Mouse (Mus musculus) limb, embryonic 12.5 days (tissue): ENCODE results near the gene Gse1. TPM values are rescaled to one million over a fixed set of nuclear protein-coding genes. Genes with fewer than 3 reads are reported as not detected.
A peak's percentile ranks its signal among the peaks of the same experiment; 100 is the strongest.

Experiments used
- ATAC-seq: fragments of 200-750 bp; cut with Nextera tagmentation; 2 replicates; pipeline ENCODE4 v1.8.0; 2017; ENCODE audit warnings: low read depth, moderate TSS enrichment; ENCODE audit not compliant: insufficient number of reproducible peaks, insufficient read depth, low FRiP score, low TSS enrichment
- H3K27ac ChIP-seq: fragments of 300-500 bp; sonication (generic); 2 replicates; pipeline ENCODE4 v1.5.1; 2016; ENCODE audit warnings: mild to moderate bottlenecking, moderate library complexity
- H3K27me3 ChIP-seq: fragments of 300-500 bp; sonication (generic); 2 replicates; pipeline ENCODE4 v1.6.1; 2016; ENCODE audit warnings: mild to moderate bottlenecking, moderate library complexity
- H3K36me3 ChIP-seq: fragments of 300-500 bp; sonication (generic); 2 replicates; pipeline ENCODE4 v1.6.1; 2016; ENCODE audit warnings: mild to moderate bottlenecking, moderate library complexity
- H3K4me1 ChIP-seq: fragments of 300-500 bp; sonication (generic); replicated peaks from 2 replicates; pipeline ENCODE4 v1.6.1; 2016
- H3K4me2 ChIP-seq: fragments of 300-500 bp; sonication (generic); 2 replicates; pipeline ENCODE4 v1.6.1; 2016; ENCODE audit warnings: mild to moderate bottlenecking, moderate library complexity
- H3K4me3 ChIP-seq: fragments of 300-500 bp; sonication (generic); replicated peaks from 2 replicates; pipeline ENCODE4 v1.5.1; 2016; ENCODE audit warnings: mild to moderate bottlenecking
- H3K9ac ChIP-seq: fragments of 300-500 bp; sonication (generic); replicated peaks from 2 replicates; pipeline ENCODE4 v1.6.1; 2016; ENCODE audit warnings: mild to moderate bottlenecking, moderate library complexity
- H3K9me3 ChIP-seq: fragments of 300-500 bp; sonication (generic); 2 replicates; pipeline ENCODE4 v1.6.1; 2016; ENCODE audit warnings: mild to moderate bottlenecking, moderate library complexity
- WGBS: fragments of 180-500 bp; shearing (Covaris S2); methylation state at CpG from one replicate; pipeline ENCODE4 v1.1.7; 2016; 5-methylcytosine and 5-hydroxymethylcytosine counted together
- polyA plus RNA-seq: library from polyadenylated mRNA; unstranded; fragments of >200 nt; fragmentation: Nextera tagmentation; extraction: Ambion mirVana; gene quantifications from 2 replicates; pipeline ENCODE4 v1.2.1, GENCODE M21; 2016

The Gse1 gene
- polyA plus RNA-seq, 1 experiment from 2014 or later: 9.1 TPM

DNA sequence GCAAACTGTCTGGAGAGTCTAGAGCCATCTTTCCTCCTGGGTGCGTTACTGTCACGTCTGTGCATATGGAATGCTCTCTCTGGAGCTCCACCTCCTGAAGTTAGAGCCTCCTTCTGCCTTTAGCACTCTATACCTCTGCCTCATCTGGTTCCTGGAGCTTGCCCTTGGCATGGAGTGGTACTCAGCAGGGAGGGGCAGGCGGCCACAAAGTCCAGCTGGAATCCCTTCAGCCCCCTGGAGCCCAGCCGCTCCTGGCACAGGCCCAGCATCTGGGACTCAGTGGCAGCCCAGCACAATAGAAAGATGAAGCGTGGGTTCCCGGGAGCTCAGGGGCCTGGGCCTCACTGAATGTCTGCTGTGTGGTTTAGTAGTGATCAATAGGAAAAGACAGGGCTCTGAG is 232.1 kb downstream of the Gse1 start:
- 0 out of 2 replicates have a peak, but pooled peaks cover 4% of the 10 kb centered on the region for H3K9me3 ChIP-seq
- WGBS: 75% methylated on average over 6 of the region's 6 CpGs
- no peak for ATAC-seq
- H3K4me1 ChIP-seq: peaks cover 46% of the 10 kb centered on the region
- no peak overlapping the region for H3K4me2 ChIP-seq
- no peak overlapping the region for H3K4me3 ChIP-seq
- H3K27me3 ChIP-seq: peaks cover 26% of the 10 kb centered on the region; the same call in 1 of the 2 replicates
- no peak overlapping the region for H3K27ac ChIP-seq
- H3K36me3 ChIP-seq: no peaks in the 10 kb centered on the region
- H3K9ac ChIP-seq: no peak overlapping the region

DNA sequence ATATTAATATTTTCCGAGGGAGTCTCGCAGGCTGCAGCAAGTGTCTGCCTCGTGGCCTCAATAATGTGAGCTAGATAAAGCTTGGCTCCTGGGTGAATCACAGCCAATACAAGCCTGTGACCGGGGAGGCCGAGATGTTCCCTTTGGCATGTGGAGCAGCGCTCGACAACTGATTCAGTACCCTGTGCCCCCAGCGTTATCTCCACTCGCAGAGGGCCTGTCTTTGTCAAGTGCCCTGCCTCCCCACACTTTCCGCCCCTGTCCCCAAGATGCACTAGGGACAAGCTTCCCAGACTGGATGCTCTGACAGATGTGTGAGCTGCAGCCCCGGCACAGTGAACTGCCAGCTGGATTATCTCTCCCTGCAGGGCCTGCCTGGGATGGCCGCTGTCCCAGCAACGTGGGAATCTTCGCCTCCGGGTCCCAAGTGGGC is 233.9 kb downstream of the Gse1 start:
- peaks cover 47% of the 10 kb centered on the region for H3K4me1 ChIP-seq
- H3K4me3 ChIP-seq: no peak overlapping the region
- 59% methylated on average over 15 of the region's 15 CpGs for WGBS
- no peak overlapping the region for H3K4me2 ChIP-seq
- H3K9me3 ChIP-seq: 0 out of 2 replicates have a peak, but pooled peaks cover 4% of the 10 kb centered on the region
- no peak overlapping the region for H3K27ac ChIP-seq
- ATAC-seq: no peak
- H3K36me3 ChIP-seq: no peaks in the 10 kb centered on the region
- H3K9ac ChIP-seq: no peak overlapping the region
- H3K27me3 ChIP-seq: peaks cover 30% of the 10 kb centered on the region; the same call in 1 of the 2 replicates

DNA sequence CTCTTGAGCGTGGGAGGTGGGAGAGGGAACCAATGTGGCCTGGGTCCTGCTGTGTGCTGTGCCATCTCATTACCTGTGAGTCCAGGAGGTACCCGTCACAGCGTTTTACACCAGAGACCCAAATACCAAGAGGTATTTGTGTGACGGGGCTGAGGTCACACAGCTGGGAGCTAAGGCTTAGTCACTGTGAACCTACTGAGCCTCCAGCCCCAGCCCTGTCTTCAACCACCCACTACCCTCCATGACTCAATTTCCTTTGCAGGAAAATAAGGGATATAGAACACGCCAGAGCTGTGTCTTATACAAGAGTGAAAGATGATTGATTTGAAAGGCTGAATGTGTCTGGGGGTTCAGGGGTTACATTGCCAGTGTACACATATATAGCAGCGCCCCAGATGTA is 234.4 kb downstream of the Gse1 start:
- no peak for ATAC-seq

DNA sequence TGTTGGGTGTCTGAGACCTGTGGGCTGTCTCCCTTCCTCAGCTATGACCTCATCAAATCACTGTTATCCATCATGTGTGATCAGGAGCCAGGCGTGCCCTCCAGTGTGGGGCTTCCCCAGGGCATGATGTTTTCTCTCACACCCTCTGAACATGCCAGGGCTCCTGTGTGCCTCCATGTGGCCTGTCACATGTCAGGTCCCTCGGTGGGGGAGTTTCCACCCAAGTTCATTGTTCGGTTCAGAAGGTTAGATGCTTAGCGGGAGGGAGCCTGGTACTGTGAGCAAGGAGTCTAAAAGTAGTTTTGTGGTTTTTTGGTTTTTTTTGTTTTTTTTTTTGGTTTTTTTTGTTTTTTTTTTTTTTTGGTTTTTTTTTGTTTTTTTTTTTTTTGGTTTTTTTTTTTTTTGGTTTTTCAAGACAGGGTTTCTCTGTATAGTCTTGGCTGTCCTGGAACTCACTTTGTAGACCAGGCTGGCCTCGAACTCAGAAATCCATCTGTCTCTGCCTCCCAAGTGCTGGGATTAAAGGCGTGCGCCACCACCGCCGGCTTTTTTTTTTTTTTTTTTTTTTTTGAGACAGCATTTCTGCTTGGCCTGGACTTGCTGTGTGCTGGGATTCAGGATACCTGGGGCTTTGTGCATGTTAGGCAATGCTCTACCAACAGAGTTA is 235.8 kb downstream of the Gse1 start:
- no peak overlapping the region for H3K4me2 ChIP-seq
- peaks cover 40% of the 10 kb centered on the region for H3K27me3 ChIP-seq
- no peak overlapping the region for H3K27ac ChIP-seq
- ATAC-seq: no peak
- H3K4me1 ChIP-seq: peaks cover 43% of the 10 kb centered on the region
- no peaks in the 10 kb centered on the region for H3K36me3 ChIP-seq
- no peak overlapping the region for H3K9ac ChIP-seq
- H3K9me3 ChIP-seq: 0 out of 2 replicates have a peak, but pooled peaks cover 4% of the 10 kb centered on the region
- WGBS: 90% methylated on average over 9 of the region's 9 CpGs
- H3K4me3 ChIP-seq: no peak overlapping the region

More for the DNA sequence above, 234.4 kb downstream of the Gse1 start:
- Histone ChIP-seq H3K36me3 (no peaks in the 10 kb centered on the region), H3K4me3 (no peak overlapping the region), H3K9me3 (0 out of 2 replicates have a peak, but pooled peaks cover 4% of the 10 kb centered on the region), H3K4me1 (peaks cover 50% of the 10 kb centered on the region), H3K27ac (no peak overlapping the region), H3K9ac (no peak overlapping the region), H3K27me3 (peaks cover 34% of the 10 kb centered on the region; the same call in 1 of the 2 replicates), H3K4me2 (no peak overlapping the region)
- WGBS: 80% methylated on average over 6 of the region's 6 CpGs

DNA sequence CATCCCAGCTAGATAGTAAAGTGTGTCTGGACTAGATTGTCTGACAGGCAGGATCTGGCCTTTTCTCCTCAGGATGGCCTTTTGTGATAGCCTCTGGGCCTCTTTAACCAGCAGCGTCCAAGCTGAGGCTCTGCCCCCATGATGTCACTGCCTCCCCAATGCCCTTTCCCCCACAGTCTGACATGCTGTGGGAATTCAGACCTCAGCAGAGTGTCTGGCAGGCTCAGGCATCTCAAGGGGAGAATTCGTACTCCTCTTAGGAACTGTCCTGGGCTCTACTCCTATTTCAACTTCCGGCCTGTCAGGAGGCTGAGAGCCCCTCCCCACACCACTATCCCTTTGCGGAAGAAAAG is 236.3 kb downstream of the Gse1 start:
- Histone ChIP-seq H3K27ac (no peak overlapping the region), H3K4me1 (peaks cover 42% of the 10 kb centered on the region), H3K27me3 (peaks cover 35% of the 10 kb centered on the region), H3K9me3 (0 out of 2 replicates have a peak, but pooled peaks cover 4% of the 10 kb centered on the region), H3K4me3 (no peak overlapping the region), H3K36me3 (no peaks in the 10 kb centered on the region), H3K9ac (no peak overlapping the region), H3K4me2 (no peak overlapping the region)
- no peak for ATAC-seq
- 65% methylated on average over 4 of the region's 4 CpGs for WGBS

- H3K27ac ChIP-seq: peak overlapping the region; percentile 54; the same call in 1 of the 2 replicates
- H3K27me3 ChIP-seq: peaks cover 37% of the 10 kb centered on the region
- H3K36me3 ChIP-seq: no peaks in the 10 kb centered on the region
- no peak overlapping the region for H3K4me3 ChIP-seq
- peak; percentile 37; the same call in 1 of the 2 replicates for ATAC-seq
- no peak overlapping the region for H3K9ac ChIP-seq
- WGBS: 9% methylated on average over 8 of the region's 8 CpGs
- 0 out of 2 replicates have a peak, but pooled peaks cover 4% of the 10 kb centered on the region for H3K9me3 ChIP-seq
- peak overlapping the region; percentile 4; the same call in 1 of the 2 replicates for H3K4me2 ChIP-seq
- peaks cover 39% of the 10 kb centered on the region for H3K4me1 ChIP-seq
These were observed 237.5 kb downstream of the Gse1 start for GRCm38 (mm10) chr8:120465710-120466109.

DNA sequence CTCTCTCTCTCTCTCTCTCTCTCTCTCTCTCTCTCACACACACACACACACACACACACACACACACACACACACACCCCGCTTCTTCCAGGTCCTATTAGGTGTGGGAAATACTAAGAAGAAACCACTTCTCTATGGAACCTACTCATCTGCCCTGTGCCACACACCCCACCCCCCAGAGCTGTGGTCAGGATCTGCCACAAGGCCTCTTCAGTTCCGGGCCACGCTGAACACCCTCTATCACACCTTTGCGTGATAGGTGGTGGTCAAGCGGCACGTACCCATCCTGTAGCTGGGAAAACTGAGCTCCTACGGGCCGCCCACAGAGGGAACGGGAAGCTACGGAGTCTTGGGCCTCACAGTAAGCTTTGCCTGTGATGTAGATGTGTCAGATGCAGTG is 238.0 kb downstream of the Gse1 start:
- H3K9me3 ChIP-seq: 0 out of 2 replicates have a peak, but pooled peaks cover 4% of the 10 kb centered on the region
- H3K9ac ChIP-seq: no peak overlapping the region
- H3K4me1 ChIP-seq: peaks cover 44% of the 10 kb centered on the region
- no peak for ATAC-seq
- H3K27me3 ChIP-seq: peaks cover 36% of the 10 kb centered on the region
- H3K4me2 ChIP-seq: no peak overlapping the region; the same call in 1 of the 2 replicates
- H3K36me3 ChIP-seq: no peaks in the 10 kb centered on the region
- no peak overlapping the region for H3K4me3 ChIP-seq
- 52% methylated on average over 10 of the region's 10 CpGs for WGBS
- H3K27ac ChIP-seq: no peak overlapping the region; the same call in 1 of the 2 replicates

- Histone ChIP-seq H3K36me3 (no peaks in the 10 kb centered on the region), H3K4me1 (peaks cover 57% of the 10 kb centered on the region), H3K27ac (no peak overlapping the region), H3K9me3 (0 out of 2 replicates have a peak, but pooled peaks cover 4% of the 10 kb centered on the region), H3K27me3 (peaks cover 32% of the 10 kb centered on the region), H3K4me2 (no peak overlapping the region), H3K4me3 (no peak overlapping the region), H3K9ac (no peak overlapping the region)
- 80% methylated on average over 7 of the region's 7 CpGs for WGBS
- ATAC-seq: no peak
These were observed 239.3 kb downstream of the Gse1 start for GRCm38 (mm10) chr8:120467598-120467997.

- Histone ChIP-seq H3K4me2 (no peak overlapping the region), H3K9ac (no peak overlapping the region), H3K4me1 (peaks cover 58% of the 10 kb centered on the region), H3K36me3 (no peaks in the 10 kb centered on the region), H3K27me3 (peaks cover 39% of the 10 kb centered on the region), H3K4me3 (no peak overlapping the region), H3K27ac (no peak overlapping the region), H3K9me3 (no peaks in the 10 kb centered on the region)
- 92% methylated on average over 12 of the region's 12 CpGs for WGBS
- no peak for ATAC-seq
These were observed 241.9 kb downstream of the Gse1 start for GRCm38 (mm10) chr8:120470170-120470569.

- no peak overlapping the region for H3K9ac ChIP-seq
- H3K4me2 ChIP-seq: no peak overlapping the region
- H3K4me1 ChIP-seq: peaks cover 58% of the 10 kb centered on the region
- H3K4me3 ChIP-seq: no peak overlapping the region
- peaks cover 39% of the 10 kb centered on the region for H3K27me3 ChIP-seq
- H3K27ac ChIP-seq: no peak overlapping the region
- no peak for ATAC-seq
- H3K36me3 ChIP-seq: no peaks in the 10 kb centered on the region
- H3K9me3 ChIP-seq: no peaks in the 10 kb centered on the region
- 8% methylated on average over 7 of the region's 7 CpGs for WGBS
These were observed 242.9 kb downstream of the Gse1 start for GRCm38 (mm10) chr8:120471166-120471565.

DNA sequence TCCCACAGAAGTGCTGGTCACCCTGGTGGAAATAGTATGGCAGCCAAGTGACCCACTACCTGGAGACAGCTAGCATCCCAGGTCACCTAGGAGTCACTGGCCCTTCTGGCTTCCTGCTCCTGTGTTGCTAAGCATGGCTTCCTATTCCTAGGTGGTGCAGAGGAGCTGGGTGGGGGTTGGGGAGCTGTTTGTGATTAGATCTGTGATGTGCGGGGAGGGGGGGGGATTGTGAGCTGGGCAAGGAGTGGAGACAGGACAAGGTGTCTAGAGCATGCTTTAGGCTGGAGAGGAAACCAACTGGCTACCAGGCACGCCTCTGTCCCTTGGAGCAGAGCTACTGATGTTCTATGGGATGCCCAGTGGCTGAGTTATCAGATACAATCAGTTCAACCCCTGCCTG is 243.5 kb downstream of the Gse1 start:
- Histone ChIP-seq H3K9me3 (no peaks in the 10 kb centered on the region), H3K27ac (no peak overlapping the region), H3K27me3 (peaks cover 33% of the 10 kb centered on the region), H3K4me3 (no peak overlapping the region), H3K4me1 (peaks cover 58% of the 10 kb centered on the region), H3K9ac (no peak overlapping the region), H3K4me2 (no peak overlapping the region), H3K36me3 (no peaks in the 10 kb centered on the region)
- no peak for ATAC-seq
- 42% methylated on average over 2 of the region's 2 CpGs for WGBS
